Mouse (Mus musculus): ENCODE results near the gene Bclaf3.
A peak's percentile ranks its signal among the peaks of the same experiment; 100 is the strongest.
"Not testable (repeated sequence)": the region's sequence is repeated elsewhere in the genome, so short reads cannot be mapped to it uniquely, and the experiment has no call there.

Bclaf3 gene

DNA sequence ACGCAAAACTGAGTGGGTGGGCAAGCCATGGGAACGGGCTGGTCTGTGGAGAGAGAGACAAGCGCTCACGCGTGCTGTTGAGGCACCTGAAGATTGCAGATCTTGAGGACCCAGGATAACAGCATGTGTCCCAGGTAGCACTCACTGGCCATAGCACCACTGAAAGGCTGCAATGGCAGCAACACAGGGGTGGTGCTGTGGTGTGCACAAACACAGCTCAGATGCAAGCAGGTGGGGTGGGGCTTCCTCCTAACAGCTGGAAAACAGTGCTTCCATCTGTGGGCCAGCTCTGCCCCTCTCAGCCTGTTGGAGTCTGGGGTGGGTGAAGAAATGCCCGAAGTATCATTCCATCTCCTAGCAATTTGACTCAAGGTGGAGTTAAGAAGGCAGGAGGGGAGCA, at the start of gene Bclaf3:
Gene Bclaf3 (plus strand): TSS at position 301 of the 400 bp plus-strand sequence.
- no peak for DNase-seq (ENCODE audit: low spot score)

DNA sequence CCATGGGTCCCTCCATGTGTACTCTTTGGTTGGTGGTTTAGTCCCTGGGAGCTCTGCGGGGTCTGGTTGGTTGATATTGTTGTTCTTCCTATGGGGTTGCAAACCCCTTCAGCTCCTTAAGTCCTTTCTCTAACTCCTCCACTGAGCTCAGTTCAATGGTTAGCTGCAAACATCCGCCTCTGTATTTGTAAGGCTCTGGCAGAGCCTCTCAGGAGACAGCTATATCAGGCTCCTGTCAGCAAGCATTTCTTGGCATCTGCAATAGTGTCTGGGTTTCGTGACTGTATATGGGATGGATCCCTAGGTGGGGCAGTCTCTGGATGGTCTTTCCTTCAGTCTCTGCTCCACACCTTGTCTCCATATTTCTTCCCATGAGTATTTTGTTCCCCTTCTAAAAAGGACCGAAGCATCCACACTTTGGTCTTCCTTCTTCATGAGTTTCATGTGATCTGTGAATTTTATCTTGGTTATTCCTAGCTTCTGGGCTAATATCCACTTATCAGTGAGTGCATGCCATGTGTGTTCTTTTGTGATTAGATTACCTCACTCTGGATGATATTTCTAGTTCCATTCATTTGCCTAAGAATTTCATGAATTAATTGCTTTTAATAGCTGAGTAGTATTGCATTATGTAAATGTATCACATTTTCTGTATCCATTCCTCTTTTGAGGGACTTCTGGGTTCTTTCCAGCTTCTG, 48.1 kb upstream of the Bclaf3 start:
- DNase-seq (ENCODE audit: low spot score), result not testable (repeated sequence)

DNA sequence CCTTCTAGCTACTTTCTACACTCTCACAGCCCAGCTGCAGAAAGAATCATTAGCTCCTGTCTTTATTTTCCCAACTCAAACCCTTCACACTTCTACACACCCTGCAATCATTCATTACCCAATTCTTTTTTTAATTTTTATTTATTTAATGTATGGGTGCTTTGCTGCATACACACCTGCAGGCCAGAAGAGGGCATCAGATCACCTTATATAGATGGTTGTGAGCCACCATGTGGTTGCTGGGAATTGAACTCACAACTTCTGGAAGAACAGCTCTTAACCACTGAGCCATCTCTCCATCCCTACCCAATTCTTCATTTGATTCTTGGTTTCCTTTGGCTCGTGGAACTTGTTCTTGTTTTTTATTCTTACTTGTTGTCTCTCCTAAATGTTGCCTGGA, 42.2 kb upstream of the Bclaf3 start:
- DNase-seq (ENCODE audit: low spot score), result no peak

DNA sequence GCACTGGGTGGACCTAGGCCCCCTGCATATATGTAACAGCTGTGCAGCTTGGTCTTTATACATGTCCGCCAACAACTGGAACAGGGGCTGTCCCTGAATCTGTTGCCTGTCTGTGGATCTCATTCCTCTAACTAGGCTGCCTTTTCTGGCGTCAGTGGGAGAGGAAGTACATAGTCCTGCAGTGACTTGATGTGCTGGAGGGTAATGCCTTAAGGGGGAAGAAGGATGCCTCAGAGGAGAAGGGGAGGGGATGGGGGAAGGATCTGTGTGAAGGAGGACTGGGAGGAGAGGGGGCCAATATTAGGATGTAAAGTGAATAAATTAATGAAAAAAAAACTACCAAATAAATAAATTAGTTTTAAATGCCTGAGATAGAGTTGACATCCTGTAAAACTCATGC, 23.3 kb upstream of the Bclaf3 start:
- no peak for DNase-seq (ENCODE audit: low spot score)

DNA sequence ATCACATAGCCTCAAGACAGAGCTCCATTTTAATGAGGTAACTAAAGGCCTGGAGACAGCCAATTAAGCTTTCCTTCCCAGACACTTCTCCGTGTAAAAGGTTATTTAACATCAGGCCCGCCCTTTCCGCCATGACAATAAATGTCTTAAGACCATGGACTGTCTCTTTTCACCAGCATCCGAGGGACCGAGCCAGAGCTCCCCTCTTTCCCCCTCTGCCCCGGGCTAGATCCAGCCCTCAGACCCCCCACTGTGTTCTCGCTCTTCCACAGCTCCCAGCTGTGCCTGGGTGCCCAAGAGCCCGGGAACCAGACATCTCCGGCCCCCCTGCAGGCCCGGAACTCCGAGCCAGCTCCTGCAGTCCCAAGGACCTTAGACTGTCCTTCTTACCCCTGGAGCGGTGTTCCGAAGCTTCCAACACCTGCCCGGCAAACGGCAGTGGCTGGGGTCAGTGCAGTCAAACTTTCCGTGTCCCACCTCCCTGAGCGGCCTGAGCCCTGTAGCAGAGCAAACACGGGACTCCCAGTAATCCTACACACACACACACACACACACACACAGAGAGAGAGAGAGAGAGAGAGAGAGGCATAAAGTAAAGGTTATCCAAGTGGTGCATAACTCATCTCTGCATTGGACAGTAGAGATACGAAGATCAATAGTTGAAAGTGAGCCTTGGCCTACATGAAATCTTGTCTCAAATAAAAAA, 18.0 kb upstream of the Bclaf3 start:
- DNase-seq (ENCODE audit: low spot score), result no peak

DNA sequence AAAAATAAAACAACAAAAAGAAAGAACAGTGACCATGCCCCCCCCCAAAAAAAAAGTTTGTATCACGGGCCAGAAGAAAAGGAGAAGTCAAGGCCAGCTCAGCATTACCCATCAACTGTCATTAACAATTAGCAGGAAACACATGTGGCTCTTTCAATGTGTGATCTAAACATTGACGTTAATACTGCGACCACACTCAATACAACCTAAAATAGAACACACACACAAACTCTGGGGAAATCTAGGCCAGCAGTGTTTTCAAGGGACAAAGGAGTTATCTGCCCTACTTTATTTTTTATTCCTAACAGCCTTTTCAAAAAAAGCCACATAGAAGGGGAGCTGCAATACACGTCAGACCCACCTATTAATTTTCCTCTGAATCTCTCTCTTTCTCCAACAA, 17.4 kb upstream of the Bclaf3 start:
- DNase-seq (ENCODE audit: low spot score), result no peak

DNA sequence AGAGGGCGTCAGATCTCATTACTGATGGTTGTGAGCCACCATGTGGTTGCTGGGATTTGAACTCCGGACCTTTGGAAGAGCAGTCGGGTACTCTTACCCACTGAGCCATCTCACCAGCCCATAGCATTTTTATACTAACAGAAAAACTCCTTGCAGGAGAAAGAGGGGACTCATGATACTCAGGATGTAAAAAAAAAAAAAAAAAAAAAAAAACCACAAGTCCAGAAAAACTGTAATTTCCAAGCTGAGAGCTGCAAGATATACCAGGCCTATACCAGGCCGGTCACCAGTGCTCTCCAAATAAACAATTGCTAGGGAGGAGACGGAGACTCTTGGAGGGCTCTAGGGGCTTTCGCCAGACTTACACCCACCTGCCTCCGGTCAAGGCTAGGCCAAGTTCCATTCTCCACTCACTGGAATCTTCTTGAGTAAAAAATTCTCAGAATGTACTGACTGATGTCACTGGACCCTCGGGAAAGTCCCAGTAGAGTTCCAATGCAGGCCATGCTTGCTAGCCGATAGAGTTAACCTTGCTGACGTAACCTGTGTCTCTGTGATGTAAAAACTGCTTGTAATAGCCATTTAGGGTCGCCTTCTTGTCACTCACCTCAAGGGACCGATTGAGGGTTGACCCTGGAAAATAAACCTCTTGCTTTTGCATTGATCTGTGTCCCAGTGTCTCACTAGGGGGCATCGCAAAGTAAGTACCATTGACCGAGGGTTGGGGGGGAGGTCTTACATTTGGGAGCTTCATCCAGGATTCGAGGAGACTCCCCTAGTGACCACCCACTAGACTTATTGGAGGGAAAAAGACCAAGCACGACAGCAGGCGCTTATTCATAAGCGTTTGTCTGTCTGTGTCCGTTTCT, 16.4 kb upstream of the Bclaf3 start:
- DNase-seq (ENCODE audit: low spot score), result no peak

DNA sequence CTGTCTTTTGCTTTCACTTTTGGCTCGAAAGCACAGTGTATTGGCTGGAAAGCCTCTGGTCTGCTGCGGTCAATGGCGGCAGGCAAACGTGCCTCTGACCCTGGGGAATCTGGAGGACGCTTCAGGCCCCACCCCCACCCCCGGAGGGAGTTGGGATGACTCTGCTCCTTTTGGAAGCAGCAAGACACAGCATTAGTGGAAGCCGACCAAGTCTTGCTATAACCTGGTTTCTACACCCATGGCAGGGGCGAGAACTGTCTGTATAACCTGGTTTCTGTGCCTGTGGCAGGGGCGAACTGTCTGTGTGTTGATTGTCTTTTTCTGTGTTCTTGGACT, 15.8 kb upstream of the Bclaf3 start:
- DNase-seq (ENCODE audit: low spot score), result no peak

DNA sequence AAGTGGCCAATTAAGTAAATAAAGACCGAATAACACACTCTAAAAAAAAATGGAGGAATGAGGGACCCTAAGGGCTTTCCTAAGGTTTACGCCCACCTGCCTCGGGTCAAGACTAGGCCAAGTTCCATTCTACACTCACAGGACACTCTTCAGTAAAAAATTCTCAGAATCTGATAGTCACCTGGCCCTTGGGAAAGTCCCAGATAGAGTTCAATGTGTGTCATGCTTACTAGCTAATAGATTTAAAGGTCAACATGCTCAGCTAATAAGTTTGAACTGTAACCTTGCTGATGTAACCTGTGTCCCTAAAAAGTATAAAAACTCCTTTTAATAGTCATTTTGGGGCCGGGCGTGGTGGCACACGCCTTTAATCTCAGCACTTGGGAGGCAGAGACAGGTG, 10.9 kb upstream of the Bclaf3 start:
- DNase-seq (ENCODE audit: low spot score), result no peak

DNA sequence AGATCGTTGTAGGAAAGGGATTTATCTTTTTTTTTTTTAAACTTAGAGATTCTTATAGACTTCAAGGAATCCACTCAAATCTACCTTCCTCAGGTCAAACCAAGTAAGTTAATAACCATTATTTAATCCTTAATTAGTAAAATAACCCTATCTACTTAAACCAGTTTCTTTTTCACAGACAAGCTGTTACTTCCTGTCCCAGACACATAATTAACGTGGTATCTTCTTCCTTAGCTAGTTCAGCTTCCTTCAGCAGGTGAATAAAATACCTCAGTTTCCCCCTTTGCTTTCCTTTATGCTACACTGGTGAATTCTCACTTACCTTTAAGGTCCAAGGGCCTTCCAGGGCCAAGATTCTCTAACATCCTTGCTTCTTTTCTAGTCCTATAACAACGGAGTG, 4.7 kb upstream of the Bclaf3 start:
- no peak for DNase-seq (ENCODE audit: low spot score)

DNA sequence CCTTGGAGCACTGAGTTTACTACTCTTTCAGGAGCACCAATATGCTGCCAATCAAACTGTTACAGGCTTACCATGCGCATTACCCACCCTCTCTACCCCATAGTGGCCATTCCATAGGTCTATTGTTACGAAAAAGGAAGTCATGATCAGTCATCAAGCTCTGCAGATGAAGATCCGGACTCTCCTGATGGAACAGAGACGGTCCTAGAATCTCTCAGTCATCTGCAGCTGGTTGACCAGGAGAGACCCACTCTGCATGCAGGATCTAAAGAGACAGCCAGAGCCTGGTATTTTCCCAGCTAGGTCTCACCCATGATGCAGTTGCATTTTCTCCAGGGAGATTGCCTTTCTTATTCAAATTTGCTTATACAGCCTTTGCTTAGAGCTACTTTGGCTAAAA, 3.8 kb upstream of the Bclaf3 start:
- no peak for DNase-seq (ENCODE audit: low spot score)

DNA sequence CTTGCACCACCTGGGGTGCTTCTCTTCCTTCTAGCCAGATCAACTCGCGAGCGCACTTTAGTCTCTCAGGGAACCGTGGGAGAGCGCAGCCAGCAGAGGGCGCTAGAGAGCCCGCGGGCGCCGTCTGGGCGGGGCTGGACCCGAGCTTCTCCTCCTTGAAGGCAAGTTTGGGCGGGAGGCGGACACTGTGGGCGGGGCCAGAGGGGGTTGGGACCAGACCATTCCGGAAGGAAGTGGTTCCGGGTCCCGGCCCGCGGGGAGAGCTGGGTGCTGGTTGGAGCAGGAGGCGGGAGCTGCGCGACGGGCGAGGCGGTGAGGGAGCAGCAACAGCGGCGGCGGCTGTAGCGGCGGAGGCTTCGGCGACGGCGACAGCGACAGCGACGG, 5.9 kb downstream of the Bclaf3 start:
- peak; percentile 96 for DNase-seq (ENCODE audit: low spot score)

DNA sequence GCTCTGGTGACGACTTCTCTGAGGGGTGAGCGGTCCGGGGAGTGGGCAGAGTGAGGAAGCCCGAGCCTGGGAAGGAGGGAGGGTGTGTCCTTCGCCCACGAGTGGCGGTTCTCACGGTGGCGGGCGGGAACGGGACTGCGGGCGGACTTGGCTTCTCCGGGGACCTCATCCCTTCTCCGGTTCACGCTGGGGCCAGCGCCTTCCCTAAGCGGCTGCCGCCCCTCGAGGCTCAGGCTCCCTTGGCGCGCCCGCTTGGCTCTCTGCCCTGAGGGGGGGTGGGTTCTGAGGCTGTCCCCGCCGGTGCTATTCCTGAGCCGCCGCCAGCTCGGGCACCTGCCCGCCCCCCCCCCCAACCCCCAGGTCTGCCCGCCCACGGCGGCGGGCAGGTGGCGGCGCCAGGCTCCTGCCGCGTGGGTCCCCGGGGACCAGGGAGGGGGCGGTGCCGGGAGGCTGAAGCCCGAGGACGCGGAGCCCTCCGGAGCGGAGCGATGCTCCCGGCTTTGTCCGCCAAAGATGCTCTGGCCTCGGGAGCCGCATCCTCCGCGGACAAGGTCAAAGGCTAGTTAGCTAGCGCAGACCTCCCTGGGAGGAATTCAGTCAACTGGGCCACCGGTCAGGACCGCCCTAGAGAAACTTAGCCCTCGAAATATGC, 6.4 kb downstream of the Bclaf3 start:
- DNase-seq (ENCODE audit: low spot score), result peak; percentile 55

DNA sequence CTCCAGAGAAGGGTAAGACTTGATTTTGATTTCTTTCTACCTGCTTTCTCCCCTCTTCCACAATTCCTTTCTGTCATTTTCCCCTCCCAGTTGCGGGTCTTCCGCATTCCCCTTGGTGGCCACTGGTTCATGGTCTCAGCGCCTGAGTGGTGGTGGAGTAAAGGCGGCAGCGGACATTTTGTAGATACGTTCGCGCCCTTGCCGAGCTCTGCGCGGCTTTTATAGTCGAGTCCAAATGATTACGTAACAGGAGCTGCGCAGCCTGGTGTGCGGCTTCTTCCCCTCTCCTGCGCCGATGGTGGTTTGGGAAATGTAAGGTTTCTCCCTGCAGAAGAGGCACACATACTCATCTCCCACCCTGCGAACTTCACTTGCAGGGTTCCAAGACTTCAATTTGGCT, 15.4 kb downstream of the Bclaf3 start:
- DNase-seq (ENCODE audit: low spot score), result peak; percentile 29

DNA sequence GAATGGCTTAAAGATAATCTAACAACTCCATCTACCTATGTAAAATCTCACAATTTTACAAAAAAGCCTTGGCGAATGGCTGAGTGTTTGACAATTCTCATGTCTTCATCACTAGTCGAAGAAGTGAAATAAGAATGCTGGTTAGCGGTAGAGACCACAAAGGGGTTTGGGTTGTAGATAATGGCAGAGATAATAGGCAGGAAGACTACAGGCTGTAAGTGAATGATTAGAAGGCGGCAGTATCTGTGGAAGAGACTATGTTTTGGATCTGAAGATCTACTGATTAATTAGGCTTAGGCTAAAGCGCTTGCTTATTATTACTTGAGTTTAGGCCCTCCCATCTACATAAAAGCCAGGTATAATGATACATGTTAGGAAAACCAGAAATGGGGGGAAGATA, 20.6 kb downstream of the Bclaf3 start:
- DNase-seq (ENCODE audit: low spot score), result no peak

DNA sequence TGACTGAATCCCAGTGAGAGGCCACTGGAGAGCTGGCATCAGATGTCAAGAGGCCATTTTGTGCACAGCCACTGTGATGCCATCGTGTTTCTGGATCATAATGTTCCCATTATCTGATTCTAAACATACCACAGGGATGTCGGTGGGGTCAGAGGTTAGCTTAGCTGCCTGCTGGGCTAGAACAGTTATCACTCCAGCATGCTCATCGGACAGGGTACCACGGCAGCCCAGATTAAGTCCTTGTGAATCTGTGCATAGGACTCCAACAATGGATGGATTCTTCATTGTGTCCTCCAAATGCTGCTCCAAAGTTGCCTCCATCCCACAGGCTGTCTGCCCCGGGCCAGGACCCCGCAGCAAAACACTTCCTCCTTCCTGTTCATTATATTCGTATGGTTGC, 58.2 kb downstream of the Bclaf3 start:
- not testable (repeated sequence) for DNase-seq (ENCODE audit: low spot score)

DNA sequence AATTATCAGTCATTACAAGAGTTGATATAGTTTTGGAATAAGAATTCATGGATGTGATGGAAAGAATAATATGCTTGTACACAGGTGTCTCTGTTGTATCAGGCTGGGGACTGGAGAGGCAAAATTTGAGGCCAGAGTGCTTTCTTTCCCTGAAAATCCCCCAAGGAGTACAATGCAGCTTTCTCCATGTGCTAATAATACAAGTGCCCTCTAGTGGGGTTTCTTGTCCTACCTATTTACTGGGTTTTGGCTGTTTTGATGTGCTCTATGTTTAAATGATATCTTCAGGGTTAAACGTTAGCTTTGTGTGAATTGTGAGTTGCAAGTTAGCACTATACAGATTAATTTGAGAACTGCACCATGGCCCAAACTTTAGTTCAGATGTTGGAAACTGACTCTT, 65.1 kb downstream of the Bclaf3 start:
- DNase-seq (ENCODE audit: low spot score), result no peak

DNA sequence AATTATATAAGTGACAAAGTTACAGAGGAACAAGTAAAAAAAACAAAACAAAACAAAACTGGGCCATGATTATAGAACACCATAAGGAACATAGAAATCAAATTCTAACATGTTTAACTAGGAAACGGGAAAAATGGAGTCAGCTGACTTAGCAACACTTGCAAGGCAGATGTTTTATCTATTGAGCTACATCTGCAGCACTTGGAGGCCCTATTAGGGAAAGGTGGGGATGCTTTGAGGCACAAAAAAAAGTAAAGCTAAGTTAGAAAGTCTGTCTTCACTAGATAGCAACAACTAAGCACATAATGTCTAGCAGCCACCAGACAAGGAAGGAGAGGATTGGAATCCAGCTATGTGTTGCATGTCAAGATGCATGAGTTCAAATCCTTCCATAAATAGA, 71.0 kb downstream of the Bclaf3 start:
- no peak for DNase-seq (ENCODE audit: low spot score)

DNA sequence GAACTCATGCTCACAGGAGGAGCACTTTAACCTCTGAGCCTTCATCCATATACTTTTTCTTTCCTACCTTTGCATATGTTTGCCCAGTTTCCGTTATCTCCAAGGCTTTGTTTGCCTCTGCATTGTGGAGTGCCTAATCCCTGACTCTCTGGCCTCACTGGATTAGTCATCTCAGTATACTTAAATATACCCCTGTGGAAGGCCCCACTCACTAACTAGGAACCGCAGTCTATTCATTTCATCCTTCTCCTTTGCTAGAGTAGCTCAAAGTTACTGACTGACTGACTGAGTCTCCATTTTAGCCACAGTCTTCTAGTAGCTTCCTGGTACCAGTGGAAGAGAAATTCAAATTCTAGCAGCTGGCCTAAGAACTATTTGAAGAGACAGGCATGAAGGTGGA, 78.3 kb downstream of the Bclaf3 start:
- DNase-seq (ENCODE audit: low spot score), result no peak

DNA sequence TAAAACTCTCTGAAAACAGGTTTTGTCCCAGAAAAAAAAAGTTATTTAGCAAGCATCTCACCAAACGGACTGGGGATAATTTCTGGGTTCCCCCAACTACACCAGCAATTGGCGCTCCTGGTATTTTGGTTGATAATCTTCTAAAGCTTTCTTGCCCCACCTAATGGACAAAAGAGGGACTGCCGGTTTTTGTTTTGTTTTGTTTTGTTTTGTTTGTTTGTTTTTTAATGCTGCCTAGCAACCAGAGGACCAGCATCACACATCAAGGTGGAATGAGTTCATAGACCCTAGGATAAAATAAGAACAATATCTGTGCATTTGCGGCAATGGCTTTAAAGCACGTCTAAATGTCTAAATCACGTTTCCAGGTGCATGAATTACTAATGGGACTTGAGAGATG, 80.4 kb downstream of the Bclaf3 start:
- no peak for DNase-seq (ENCODE audit: low spot score)

DNA sequence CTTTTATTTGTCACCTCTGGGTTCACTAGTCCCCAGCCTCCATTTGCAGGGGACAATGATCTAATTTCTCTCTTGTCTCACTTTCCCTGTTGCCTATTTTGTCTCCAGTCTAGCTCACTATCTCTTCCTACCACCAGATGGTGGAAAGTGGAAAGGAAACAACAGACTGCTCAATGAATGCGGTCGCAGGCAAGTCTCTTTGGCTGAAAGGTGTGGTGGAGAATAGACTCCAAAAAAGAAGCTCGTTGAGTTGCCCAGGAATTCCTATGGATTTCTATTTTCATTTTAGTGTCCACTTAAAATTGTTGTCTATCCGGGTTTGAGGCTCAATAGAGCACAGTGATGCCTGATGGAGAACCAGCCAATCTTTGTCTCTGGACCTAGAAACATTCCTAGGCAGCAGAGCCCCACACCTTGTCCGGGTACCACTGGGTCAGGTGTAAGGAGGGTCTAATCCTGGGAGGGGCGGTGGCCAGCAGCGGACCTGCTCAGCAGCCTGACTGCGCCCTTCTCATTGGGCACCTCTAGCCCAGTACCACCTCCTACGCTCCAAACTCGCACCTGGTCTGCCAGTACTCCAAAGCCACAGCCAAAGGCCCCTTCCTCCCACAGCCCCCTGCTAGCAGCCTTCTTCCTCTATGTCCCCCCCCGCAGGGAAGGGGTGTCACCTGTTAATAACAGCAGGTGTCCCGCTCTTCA, 99.9 kb downstream of the Bclaf3 start:
- DNase-seq (ENCODE audit: low spot score), result peak; percentile 9

Data from testis, postnatal 14 days (tissue).